Mouse (Mus musculus) erythroblast, embryonic 14.5 days (primary cell): Measurements from ENCODE around the gene Ppp1r18.

ENCODE experiments used
- GATA1 ChIP-seq: IDR thresholded peaks from 2 replicates; pipeline ENCODE4 v1.6.1; 2012; ENCODE audit warnings: low read length, inconsistent platforms, mixed read lengths
- TAL1 ChIP-seq: IDR thresholded peaks from 3 replicates; pipeline ENCODE4 v1.6.1; 2012; ENCODE audit warnings: low read length, inconsistent platforms, mixed read lengths

DNA sequence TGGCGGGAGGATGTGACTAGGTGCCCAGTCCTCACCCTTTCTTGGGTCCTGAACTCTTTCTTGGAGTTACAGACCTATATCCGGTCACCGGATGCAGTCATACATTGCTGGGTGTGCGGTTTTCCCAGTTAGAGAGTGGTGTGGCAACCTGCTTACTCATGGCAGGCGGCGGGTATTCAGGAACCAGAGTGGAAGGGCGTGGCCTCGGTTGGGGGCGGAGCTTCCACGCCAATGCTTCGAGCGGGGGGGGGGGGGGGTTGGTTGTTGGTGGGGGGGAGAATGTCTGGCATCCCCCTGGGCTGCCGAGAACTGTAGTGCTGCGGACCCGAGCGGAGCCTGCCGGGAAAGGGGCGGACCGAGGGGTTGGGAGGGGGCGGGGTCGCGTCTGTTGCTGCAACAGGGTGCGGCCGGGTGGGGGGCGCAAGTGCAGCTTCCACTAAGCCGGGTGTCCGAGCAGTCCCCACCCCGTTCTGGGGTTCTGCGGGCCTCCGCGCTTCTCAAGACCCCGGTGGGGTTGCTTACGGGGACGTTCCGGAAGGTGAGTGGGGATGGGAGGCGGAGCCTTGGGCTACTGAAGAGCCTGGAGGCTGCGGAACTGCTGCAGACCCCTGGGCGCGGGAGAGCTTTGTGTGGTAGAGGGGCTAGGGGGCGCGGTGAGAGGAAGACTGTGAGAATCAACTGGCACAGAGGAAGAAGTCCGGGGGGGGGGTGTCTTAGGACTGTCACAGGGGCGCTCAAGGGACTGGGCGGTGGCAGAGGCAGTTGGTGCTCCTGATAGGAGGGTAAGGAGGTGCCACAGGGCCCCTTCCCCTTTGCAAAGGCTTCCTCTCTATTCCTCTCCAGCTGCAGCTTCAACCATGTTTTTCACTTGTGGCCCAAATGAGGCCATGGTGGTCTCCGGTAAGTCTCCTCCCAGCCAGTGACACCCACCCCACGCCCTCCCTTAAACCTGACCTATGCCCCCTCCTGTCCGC lies 42.1 kb upstream of the Ppp1r18 start, which contains the start of gene Flot1:
- TF ChIP-seq GATA1 (no peak), TAL1 (no peak)
